Mouse (Mus musculus) spleen, adult 2 months (tissue): ENCODE results near the gene Fam185a.

Experiments used
- CTCF ChIP-seq: fragments of 200-500 bp; IDR thresholded peaks from 2 replicates; pipeline ENCODE4 v1.5.1; 2011; ENCODE audit warnings: mild to moderate bottlenecking, inconsistent platforms; ENCODE audit not compliant: insufficient read depth, insufficient read length, insufficient replicate concordance; ENCODE audit errors: extremely low read depth
- POLR2A ChIP-seq: fragments of 200-500 bp; IDR thresholded peaks from 2 replicates; pipeline ENCODE4 v1.6.1; 2011; ENCODE audit warnings: low read depth, low read length, inconsistent platforms

- TF ChIP-seq POLR2A (no peak), CTCF (no peak)
These were observed 75.4 kb downstream of the Fam185a start for GRCm38 (mm10) chr5:21500133-21500532.
